Mouse (Mus musculus): ENCODE results near the gene Dusp15.

Dusp15 gene

DNA sequence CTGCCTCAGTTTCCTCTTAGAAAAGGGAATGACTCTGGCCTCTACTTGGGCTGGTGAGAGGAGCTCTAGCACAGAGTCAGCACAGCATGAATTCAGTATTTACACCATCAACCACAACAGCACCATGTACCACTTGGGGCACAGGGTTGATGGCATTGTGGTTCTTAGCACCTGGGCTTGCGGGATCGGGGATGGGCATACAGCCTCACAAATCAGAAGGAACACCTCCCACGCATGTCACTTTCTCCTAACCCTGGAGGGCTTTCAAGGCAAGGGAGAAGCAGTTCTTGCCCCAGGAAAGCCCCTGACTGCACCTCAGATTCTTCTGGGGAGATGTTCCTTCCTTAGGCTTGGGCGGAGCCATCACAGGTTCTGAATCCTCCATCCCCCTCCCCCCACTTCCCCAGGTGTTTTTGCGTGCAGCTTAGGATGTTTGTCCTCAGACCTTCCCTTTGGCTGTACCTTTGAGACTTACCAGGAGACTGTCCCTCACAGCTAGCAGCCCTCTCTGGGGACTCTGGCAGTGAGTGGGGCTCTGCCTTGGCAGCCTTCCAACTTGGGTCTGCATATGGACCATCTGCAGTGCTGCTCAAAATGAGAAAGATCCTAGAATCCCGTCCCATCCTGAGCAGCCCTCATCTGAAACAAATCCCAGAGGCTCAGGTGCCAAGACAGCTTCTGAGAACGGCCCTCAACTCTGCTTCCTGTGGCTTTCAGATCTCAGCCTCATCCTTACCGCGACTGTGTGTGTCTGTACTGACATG lies 45.0 kb downstream of the Dusp15 start:
- in situ Hi-C loops (cut with MboI, MseI), result no loop called here

DNA sequence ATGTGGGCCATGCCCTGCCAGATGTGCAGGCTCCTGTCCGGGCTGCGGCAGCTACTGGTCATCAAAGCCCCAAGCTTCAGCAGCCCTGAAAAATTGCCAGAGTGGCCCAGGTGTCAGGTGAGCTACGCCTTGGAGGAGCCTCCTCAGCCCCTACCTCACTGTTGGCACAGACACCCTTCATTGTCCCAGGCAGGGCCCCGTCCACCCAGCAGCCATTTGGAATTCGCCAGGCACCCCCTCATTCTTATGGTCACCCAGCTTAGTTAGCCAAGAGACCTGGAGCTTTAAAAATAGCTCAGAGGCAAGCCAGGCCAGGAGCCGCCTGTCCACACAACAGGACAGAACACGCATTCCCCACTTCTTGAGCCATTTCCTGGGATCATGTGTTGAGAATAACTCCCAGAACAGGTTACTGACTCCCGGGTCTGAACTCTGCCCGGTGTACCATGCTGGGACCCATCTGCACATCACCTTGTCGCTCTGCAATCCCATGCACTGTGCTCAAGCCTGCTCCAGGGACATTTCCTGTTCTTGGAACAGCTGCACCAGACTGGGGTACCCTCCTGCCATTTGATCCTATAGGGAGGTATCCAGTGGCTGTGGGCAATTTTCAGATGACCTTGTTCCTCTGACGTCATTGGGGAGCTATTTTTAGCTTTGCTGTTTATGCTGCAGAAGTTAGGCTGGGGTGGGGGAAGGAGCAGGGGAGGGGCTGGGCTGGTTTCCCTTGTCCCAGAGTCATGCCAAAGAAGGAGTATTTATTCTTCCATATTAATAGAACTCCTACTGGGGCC lies 46.3 kb downstream of the Dusp15 start:
- in situ Hi-C loops (cut with MboI, MseI), result no loop called here

DNA sequence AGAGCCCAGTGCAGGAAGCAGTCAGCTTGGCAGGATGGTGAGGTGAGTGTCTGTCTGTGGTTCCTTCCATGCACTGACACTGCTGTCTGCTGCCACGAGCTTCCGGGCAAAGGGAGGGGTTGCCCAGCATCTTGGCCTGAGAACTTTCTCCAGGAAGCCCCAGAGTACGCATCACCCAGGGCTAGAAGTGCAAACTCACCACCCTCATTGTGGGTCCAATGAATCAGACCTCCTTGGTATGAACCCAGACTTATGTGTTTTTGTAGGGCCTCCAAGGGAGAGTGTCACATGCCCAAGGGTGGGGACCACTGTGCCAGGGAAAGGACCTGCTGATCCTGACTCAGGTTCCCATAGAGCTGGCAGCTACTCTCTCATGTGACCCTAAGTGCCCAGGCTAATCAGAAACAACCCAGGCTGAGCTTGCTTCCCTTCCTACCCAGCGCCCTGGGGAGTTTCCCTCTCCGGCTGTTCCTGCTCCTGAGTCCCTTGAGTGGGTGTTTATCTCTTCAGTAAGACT lies 47.3 kb downstream of the Dusp15 start:
- in situ Hi-C loops (cut with MboI, MseI), result no loop called here

DNA sequence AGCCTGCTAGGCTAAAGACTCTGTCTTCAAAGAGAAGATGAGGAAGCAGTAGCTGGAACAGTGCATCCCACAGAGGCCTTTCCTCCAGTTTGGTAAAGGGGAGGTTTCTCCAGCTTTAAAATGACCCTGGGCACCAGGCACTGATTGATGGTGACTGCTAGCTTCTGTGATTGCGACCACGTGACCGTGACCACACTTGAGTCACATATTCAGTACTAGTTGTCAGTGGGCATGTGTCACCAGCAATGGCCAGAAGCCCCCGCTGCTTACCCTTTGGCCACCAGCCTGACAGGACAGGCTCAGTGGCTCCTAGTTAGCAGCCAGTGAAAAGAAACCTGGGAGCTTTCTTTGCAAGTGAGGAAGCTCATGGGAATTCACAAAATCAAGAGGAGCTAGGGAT lies 47.9 kb downstream of the Dusp15 start:
- in situ Hi-C loops (cut with MboI, MseI), result no loop called here

DNA sequence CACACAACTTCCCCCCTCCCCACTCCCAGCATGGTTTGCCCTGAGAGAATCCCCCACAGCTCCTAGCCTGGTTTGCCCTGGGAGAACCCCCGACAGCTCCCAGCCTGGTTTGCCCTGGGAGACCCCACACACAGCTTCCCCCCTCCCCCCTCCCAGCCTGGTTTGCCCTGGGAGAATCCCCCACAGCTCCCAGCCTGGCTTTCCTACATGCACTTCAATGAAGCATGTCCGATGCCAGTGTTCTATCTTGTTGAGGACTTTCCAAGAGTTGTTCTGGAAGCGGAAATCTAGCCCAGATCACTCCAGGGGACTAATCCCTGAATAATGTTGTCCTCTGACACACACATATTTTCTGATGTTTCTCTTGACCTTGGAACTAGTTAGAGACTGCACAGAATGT lies 48.8 kb downstream of the Dusp15 start:
- in situ Hi-C loops (cut with MboI, MseI), result no loop called here

DNA sequence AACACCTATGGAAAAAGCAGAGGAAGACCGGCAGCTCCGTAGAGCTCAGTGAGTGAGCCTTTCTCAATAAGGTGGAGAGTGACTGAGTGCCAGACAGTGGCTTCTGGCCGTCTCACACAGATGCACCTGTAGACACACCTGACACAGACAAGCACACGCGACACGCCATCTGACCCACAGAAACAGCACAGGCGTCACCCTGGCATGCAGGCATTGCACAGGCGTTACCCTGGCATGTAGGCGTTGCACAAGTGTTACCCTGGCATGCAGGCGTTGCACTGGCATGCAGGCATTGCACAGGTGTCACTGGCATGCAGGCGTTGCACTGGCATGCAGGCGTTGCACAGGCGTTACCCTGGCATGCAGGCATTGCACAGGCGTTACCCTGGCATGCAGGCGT lies 50.2 kb downstream of the Dusp15 start:
- in situ Hi-C loops (cut with MboI, MseI), result no loop called here

DNA sequence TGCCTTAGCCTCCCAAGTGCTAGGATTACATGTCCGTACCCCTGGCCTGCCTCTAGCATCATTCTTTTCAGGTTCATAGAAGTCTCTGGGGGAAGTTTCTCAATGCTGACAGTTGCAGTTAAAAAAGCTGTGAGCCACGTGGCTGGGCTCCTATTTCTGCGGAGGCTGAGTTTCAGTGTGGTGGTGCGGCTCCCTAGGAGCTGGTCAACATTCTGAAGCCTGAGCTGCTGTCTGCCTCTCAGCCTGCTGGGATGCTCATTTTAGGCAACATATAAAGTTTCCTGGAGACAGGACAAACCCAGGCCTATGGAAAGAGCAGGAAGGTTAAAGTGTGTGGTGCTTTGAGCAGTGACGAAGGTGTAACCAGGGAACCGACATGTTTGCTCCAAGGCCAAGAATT lies 52.5 kb downstream of the Dusp15 start:
- in situ Hi-C loops (cut with MboI, MseI), result loop anchor here (10.0 to 25.0 kb wide), 4 partner anchors 496 to 1963 kb away; partner anchors contain the start of gene Tbc1d20 (in 1 of the 2)

DNA sequence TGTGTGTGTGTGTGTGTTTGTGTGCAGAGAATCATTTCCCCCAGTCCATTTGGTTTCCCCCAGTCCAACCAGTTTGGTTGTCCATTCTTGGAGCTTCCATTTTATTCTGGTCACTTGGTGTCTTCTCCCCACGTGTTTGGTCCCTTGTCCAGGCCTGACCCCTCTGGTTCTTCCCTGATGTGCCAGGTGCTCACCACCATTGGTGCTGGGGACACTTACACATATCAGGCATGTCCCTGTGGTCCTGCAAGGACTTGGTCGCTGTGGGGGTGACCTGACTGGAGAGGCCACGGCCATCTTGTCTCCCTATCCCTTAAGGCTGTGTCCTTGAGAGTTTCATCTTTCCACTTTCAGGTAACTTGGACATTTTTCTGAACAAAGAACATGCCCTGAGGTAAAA lies 54.6 kb downstream of the Dusp15 start:
- in situ Hi-C loops (cut with MboI, MseI), result loop anchor here (10.0 to 25.0 kb wide), 4 partner anchors 498 to 1965 kb away; partner anchors contain the start of gene Tbc1d20 (in 1 of the 2)

DNA sequence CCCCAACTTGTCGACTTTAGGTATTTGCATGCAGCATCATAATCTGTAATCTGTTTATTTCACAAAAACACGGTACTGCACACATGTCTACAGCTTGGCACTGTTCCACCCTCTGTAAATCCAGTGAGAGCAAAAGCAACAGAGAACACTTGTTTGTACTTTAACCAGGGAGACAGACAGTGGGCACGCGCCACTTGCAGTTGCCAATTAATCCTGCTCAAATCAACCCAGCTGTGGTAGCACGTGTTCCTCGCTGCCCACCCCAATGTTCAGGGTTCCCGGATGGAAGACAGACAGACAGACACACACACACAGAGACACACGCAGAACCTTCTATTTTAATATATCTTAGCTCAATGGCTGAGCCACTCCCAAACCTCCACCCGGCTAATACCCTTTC lies 55.7 kb downstream of the Dusp15 start:
- in situ Hi-C loops (cut with MboI, MseI), result loop anchor here (10.0 to 25.0 kb wide), 4 partner anchors 499 to 1966 kb away; partner anchors contain the start of gene Tbc1d20 (in 1 of the 2)

All from T-helper 17 cell (primary cell).